Mouse (Mus musculus): ENCODE data around the gene Aldh16a1.

DNA sequence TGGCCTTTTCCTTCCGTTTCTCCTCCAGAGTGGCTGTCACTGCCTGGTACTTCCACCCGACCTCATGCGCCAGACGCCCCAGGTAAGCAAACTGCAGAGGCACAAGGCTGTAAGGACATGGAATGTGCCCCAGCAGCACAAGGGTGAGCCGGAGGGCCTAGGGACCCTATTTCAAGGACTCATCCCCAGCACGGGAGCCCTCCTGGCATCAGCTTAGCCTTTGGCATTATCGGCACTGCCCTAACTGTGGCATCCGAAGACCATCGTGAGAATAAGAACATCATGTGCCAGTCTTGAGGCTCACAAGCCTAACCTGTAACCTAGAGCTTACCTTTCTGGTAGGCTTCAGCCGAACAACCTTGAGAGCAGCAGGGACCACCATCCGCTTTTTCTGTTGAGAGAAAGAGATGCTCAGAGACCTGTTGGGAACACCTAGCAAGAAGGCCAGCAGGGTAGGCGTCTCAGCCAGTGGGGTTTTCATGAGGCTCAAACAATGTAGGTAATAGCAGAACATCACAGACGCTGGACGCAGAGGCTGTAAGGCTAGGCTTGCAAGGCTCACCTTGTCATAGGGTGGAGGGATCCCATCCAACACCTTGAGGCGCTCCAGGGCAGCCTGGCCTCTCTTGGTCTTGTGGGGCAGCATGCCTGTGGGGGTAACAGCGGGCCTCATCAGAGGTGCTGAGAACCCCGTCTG is 28.1 kb downstream of the Aldh16a1 start:
- TF ChIP-seq POLR2A (IDR thresholded peaks at IDR 0.05; ENCODE audit: low read depth, low read length) (no peak), CTCF (conservative IDR thresholded peaks at IDR 0.05; ENCODE audit: insufficient read depth, insufficient read length, low read depth, low read length) (no peak)

Data from kidney, adult 2 months (tissue).